Mouse (Mus musculus) frontal cortex, postnatal 10 days (tissue): ENCODE data around the gene Qrfp.

Source experiments
- DNase-seq, 2 experiments: peaks; one replicate each; pipeline ENCODE4 v3.0.0; 2022; ENCODE audit warnings: low spot score in 2 of 2, mixed read lengths in 1 of 2

Gene Qrfp

GRCm38 (mm10) chr2:31770781-31771441, 39.5 kb downstream of the Qrfp start:
- no peak for DNase-seq

DNA sequence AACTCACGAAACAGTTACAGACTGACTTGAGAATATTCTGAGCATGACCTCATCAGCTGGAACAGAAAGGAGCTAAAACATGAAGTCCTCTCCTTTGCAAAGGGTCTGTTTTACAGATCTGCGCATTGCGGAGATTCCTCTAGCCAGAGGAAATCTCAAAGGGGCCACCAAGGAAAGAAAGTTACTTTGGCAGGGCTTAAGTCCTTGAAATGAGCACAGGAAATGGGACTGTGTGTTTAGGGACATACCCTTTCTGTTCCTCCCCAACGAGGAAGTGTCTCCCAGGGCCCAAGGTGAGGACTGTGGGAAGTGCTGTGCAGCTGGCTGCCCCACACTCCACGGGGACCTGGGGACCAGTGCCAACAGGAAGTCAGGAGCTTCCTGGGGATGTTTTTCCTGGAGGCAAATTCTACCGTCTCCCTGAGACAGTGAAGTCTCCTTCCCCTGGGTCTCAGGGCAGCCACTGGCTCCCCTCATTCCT, 40.7 kb downstream of the Qrfp start:
- no peak for DNase-seq

GRCm38 (mm10) chr2:31769115-31769514, 41.3 kb downstream of the Qrfp start:
- DNase-seq = no peak

DNA sequence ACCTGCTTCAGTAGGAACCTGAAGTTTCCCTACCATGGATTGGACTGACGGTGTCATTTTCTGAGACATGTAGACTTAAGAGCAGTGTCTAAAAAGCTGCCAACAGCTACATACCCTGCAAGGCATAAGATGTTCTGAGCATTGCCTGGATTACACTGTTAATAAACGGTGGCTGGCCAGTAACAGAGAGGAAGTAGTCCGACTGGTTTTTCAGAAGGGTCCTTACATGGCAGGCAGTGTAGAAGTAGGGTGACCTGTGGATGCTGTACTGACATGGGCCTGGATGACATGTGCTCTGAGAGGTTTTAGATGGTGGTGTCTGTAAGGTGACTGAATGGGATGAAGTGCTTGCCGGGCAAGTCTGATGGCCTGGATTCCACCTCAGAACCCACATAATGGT, 42.6 kb downstream of the Qrfp start:
- no peak for DNase-seq

DNA sequence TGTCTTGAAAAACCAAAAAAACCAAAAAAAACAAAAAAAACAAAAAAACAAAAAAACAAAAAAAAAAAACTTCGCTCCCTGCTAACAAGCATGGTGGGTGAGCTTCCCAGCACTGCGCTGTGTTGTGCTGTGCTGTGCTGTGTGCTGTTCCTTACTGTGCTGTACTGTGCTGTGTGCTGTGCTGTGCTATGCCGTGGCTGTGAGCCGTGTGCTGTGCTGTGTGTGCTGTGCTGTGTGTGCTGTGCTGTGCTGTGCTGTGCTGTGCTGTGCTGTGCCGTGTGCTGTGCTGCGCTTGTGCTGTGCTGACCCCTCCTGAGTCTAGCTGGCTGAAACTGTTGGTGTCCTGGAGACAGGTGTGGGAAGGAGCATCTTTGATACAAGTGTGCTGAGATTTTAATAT, 43.3 kb downstream of the Qrfp start:
- no peak for DNase-seq

DNA sequence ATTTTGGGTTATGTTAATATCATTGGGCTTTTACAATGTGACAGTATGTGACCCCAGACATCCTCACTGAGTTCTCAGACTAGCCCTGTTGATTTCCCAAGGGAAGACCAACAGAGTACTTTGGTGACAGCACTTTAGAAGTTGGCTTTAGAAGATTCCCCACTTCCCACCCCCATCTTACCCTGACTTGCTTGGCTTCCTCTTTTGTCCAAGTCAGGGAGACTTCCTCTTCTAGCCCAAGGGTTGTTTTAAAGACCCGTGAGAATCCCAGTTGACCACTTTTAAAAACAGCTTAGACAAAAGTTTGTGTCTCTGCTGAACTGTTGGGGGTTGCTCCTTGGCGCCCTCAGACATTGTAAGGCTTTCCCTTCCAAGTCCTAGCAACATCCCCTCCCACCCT, 47.1 kb downstream of the Qrfp start:
- DNase-seq = no peak

DNA sequence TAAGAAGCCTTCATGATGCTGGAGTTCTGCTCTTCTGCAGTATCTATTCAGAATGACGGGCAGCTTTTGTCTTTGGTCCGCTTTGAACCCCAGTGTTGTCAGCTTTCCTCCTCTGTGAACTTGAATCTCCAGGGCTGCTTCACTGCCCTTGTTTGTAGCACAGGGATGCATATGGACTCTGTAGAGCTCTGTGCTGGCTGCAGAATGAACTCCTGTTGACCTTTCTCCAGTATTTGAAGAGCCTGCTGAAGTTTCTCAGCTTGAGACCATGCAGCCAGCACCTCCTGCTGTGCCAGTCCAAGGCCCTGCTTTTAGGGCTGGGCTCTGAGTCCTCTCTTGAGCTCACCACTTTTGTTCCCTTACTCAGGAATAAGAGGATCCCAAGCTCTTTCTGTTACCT, 47.5 kb downstream of the Qrfp start:
- DNase-seq = no peak

DNA sequence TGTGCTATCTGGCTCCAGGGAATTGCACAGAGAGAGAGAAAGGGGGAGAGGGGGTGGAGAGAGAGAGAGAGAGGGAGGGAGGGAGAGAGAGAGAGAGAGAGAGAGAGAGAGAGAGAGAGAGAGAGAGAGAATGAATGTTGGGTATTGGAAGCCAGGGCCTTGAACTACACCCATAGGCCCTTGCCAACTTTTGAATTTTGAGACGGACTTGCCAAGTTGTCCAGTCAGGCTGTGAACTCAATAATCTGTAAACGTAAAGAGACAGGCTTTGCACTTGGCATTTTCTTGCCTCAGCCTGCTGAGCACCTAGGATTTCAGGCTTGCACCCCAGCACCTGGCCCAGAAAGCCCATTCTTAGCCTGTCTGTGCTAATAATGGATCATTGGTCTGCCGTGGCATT, 48.2 kb downstream of the Qrfp start:
- DNase-seq = no peak

GRCm38 (mm10) chr2:31761585-31761984, 48.8 kb downstream of the Qrfp start:
- no peak for DNase-seq

DNA sequence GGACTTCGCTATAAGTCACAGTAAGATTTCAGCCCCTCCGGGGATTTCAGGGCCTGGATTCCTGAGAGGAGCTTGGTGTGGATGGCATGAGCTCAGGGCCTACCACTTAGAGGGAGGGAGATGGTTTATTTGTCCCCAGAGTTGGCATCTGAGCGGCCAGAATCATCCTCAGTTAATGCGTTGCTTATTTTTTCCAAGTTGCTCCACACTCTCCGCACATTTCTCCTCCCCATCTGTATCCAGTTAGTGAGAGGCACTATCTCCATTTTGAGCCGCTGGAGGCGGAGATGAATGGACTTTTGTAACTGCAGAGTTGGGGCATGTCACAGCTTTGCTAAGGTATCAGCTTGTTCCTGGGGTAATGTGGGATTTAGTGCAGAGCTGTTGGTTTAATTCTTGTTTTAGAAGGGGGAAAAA, 49.3 kb downstream of the Qrfp start:
- DNase-seq = no peak

- DNase-seq = no peak
Measured at GRCm38 (mm10) chr2:31760486-31760885, 49.9 kb downstream of the Qrfp start.

DNA sequence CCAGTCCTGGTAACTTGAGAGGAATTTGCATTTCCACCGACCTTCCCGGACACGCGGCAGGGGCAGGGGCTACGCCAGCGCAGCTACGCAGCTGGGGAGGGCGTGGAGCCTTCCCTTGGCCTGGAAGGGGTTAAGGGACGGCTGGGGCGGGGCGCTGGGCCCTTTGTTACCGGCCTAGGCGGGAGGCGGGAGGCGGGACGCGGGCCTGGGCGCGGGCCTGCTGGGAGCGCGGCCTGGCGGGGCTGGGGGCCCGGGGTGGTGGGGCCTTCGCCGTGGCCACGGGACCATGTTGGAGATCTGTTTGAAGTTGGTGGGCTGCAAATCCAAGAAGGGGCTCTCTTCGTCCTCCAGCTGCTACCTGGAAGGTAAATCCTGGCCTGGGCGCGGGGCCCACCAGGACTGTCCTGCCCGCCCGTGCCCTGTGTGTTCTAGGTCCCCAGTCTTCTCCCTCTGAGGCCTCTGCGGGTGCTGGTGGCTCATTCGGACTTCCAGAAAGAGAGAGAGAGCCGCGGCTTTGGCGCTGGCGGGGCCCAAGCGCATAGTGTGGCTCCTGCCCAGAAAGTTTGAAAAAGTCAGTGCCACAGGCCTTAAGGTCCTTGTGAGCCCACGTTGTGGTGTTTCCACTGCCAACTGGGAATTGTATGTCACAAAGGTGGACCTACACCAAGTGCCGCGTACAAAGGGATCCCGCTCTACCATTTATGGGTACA, 50.5 kb downstream of the Qrfp start:
- peak; percentile 29 to 53 for DNase-seq

GRCm38 (mm10) chr2:31758966-31759365, 51.4 kb downstream of the Qrfp start:
- no peak for DNase-seq

DNA sequence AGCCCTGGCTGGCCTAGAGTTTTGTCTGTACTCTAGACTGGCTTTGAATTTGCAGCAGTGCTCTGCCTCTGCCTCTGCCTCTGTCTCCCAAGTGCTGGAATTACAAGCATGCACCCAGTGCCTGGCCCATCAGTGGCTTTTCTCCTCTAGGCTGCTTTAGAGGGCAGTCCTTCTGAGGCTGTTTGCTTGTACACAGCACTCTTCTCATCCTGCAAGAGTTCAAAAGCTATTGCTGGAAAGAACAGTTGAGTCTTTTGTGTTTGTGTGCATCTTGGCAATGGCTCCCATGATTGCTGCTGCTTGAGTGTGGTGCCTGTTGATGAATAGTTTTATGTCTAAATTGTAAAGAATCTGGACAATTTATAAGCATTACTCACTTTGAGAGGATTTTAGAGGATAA, 52.9 kb downstream of the Qrfp start:
- DNase-seq = no peak
